ENCODE assay signal across 9 mouse cellular contexts in the genomic region with DNA sequence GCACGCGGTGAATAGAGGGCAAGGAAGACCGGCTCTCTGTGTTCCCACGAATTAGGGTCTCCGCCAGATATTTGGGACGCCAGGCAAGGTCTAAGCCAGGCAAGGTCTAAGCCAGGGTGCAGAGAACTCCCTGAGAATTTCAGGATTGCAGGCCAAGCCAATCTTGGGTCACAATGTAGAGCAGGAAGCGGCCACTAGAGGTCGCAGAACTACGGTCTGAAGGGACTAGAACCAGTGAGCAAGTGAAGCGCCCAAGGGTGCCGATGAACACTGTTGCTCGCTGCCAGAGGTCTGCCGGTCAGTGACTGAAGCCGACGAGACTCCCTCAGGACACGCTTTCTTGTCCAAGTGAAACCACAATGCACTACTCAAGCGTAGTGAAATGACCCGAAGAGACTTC. TPM values are rescaled to one million over a fixed set of nuclear protein-coding genes. Genes with fewer than 3 reads are reported as not detected.
A peak's percentile ranks its signal among the peaks of the same experiment; 100 is the strongest.
DNase-seq lines count a peak whose midpoint lies in the region; ATAC-seq and TF ChIP-seq lines count a peak whose summit lies in the region.
"Had no signal": no experiment of that assay in that cellular context is flagged by ENCODE, and none has a peak within 500 bp of the region (broad histone marks: within the 10 kb centered on the region; RNA-seq: fewer than 3 reads in every experiment).

No protein-coding gene starts in this region.

- 29% methylated on average over 18 of the region's 18 CpGs for WGBS in limb, embryonic 10.5 days
- WGBS in midbrain, embryonic 11.5 days, result 26% methylated on average over 18 of the region's 18 CpGs

- TF ChIP-seq RAD21 in MEL (IDR thresholded peaks at IDR 0.05; ENCODE audit: low read depth, low read length), result peak; percentile 48

- ATAC-seq in neutrophil, adult 5-6 weeks (ENCODE audit: extremely low read depth, insufficient number of reproducible peaks, low FRiP score, poor library complexity, severe bottlenecking), result peak; percentile 58; the same call in 1 of the 2 replicates
- ATAC-seq in midbrain, embryonic 11.5 days (ENCODE audit: low FRiP score), result no peak

- peaks cover 2% of the 10 kb centered on the region in 2 experiments; a peak in 2 of 4 replicates for H3K27me3 ChIP-seq in MEL (ENCODE audit: control insufficient read depth in 1 of 2, insufficient read depth in 2 of 2, low read length in 2 of 2)
- H3K27me3 ChIP-seq in limb, embryonic 10.5 days (ENCODE audit: low read depth, poor library complexity, severe bottlenecking), result no peaks in the 10 kb centered on the region
- no peaks in the 10 kb centered on the region for H3K27me3 ChIP-seq in midbrain, embryonic 11.5 days (ENCODE audit: control insufficient read depth, insufficient read depth, low read length)
- H3K27me3 ChIP-seq: heart, embryonic 15.5 days had no signal

- H3K9me3 ChIP-seq in MEL (replicated peaks; ENCODE audit: insufficient read depth, low read length), result no peaks in the 10 kb centered on the region
- no peaks in the 10 kb centered on the region for H3K9me3 ChIP-seq in limb, embryonic 10.5 days (replicated peaks)
- no peaks in the 10 kb centered on the region for H3K9me3 ChIP-seq in midbrain, embryonic 11.5 days (ENCODE audit: control insufficient read depth, low read length)
- H3K9me3 ChIP-seq: heart, embryonic 15.5 days had no signal

- no peak overlapping the region for H3K27ac ChIP-seq in MEL (ENCODE audit: control insufficient read depth, low read depth, low read length)
- no peak overlapping the region for H3K27ac ChIP-seq in limb, embryonic 10.5 days
- H3K27ac ChIP-seq in midbrain, embryonic 11.5 days (ENCODE audit: low read depth, low read length), result no peak overlapping the region
- H3K27ac ChIP-seq: heart, embryonic 15.5 days had no signal

- H3K36me3 ChIP-seq in MEL (ENCODE audit: control insufficient read depth in 1 of 2, insufficient read depth in 2 of 2, low read length in 2 of 2), result no peaks in the 10 kb centered on the region
- H3K36me3 ChIP-seq in limb, embryonic 10.5 days, result no peaks in the 10 kb centered on the region
- H3K36me3 ChIP-seq in midbrain, embryonic 11.5 days (ENCODE audit: control insufficient read depth, insufficient read depth, low read length), result no peaks in the 10 kb centered on the region
- H3K36me3 ChIP-seq: heart, embryonic 15.5 days had no signal

- DNase-seq in left cerebral cortex, adult 18-20 months (ENCODE audit: low spot score in 2 of 2), result peak; percentile 41 to 60
- no peak for DNase-seq in left cerebral cortex, adult 9 months (ENCODE audit: low spot score in 2 of 2)
- peak; percentile 67 for DNase-seq in MEL (ENCODE audit: low read depth, low spot score)
- DNase-seq in cerebellum, adult 18-20 months, result peak; percentile 71 to 76
- peak; percentile 46 to 63 for DNase-seq in frontal cortex, postnatal 36 days (ENCODE audit: low spot score in 2 of 2)
- DNase-seq in limb, embryonic 10.5 days (ENCODE audit: low spot score), result peak; percentile 72
- DNase-seq in midbrain, embryonic 11.5 days (ENCODE audit: low spot score, missing footprints), result no peak

- H3K4me1 ChIP-seq in MEL (ENCODE audit: control insufficient read depth in 1 of 2, insufficient read depth in 2 of 2, low read length in 2 of 2), result no peaks in the 10 kb centered on the region
- H3K4me1 ChIP-seq in limb, embryonic 10.5 days, result peaks cover 17% of the 10 kb centered on the region
- no peaks in the 10 kb centered on the region; the same call in 1 of the 2 replicates for H3K4me1 ChIP-seq in midbrain, embryonic 11.5 days (ENCODE audit: control insufficient read depth, insufficient read depth, low read length)
- H3K4me1 ChIP-seq: heart, embryonic 15.5 days had no signal

- H3K9ac ChIP-seq in MEL (ENCODE audit: control insufficient read depth, low read depth, low read length, poor library complexity, severe bottlenecking), result no peak overlapping the region
- no peak overlapping the region for H3K9ac ChIP-seq in midbrain, embryonic 11.5 days (ENCODE audit: low read length)
- H3K9ac ChIP-seq: heart, embryonic 15.5 days had no signal

- TF ChIP-seq CTCF in MEL (IDR thresholded peaks at IDR 0.05 in 2 of 3, conservative IDR thresholded peaks at IDR 0.05 in 1 of 3; ENCODE audit: control insufficient read depth in 1 of 3, insufficient read depth in 1 of 3, low read depth in 2 of 3, low read length in 3 of 3, poor library complexity in 1 of 3, severe bottlenecking in 1 of 3), result peak; percentile 78 to 86 (median 81)

- no peaks in the 10 kb centered on the region for H3K79me2 ChIP-seq in MEL (ENCODE audit: control insufficient read depth, insufficient read depth, low read length, poor library complexity)

- no peak overlapping the region for H3K4me3 ChIP-seq in MEL (ENCODE audit: control insufficient read depth in 1 of 2, insufficient read depth in 1 of 2, low read depth in 2 of 2, low read length in 2 of 2)
- no peak overlapping the region for H3K4me3 ChIP-seq in limb, embryonic 10.5 days
- H3K4me3 ChIP-seq in midbrain, embryonic 11.5 days (ENCODE audit: low read depth, low read length), result no peak overlapping the region
- H3K4me3 ChIP-seq: heart, embryonic 15.5 days had no signal

- no peak for TF ChIP-seq POLR2A in MEL (IDR thresholded peaks at IDR 0.05; ENCODE audit: control insufficient read depth in 1 of 2, insufficient read depth in 1 of 2, low read depth in 1 of 2, low read length in 2 of 2, poor library complexity in 1 of 2)

- no peak overlapping the region for H3K4me2 ChIP-seq in midbrain, embryonic 11.5 days
- H3K4me2 ChIP-seq: heart, embryonic 15.5 days had no signal

- no peak for TF ChIP-seq EP300 in MEL (IDR thresholded peaks at IDR 0.05; ENCODE audit: low read depth in 1 of 2, low read length in 2 of 2)

TF ChIP-seq in MEL, 35 proteins besides CTCF, POLR2A, EP300 and RAD21:
- TF ChIP-seq USF1 (IDR thresholded peaks at IDR 0.05; ENCODE audit: low read depth, low read length) (no peak), SMC3 (IDR thresholded peaks at IDR 0.05; ENCODE audit: low read depth, low read length) (peak; percentile 63)

RNA-seq across cellular contexts. Expression of a gene that starts 19.7 kb away (rescaled TPM):
- 10 to 100 TPM; 17.1 to 17.9 TPM for total RNA-seq in left cerebral cortex, adult 18-20 months (2021)
- 7.6 and 8.4 TPM in 2 replicates for total RNA-seq in MEL (2012; rRNA removed)
- 10 to 100 TPM in 1 of 2 experiments, not detected in 1; 19.7 TPM for polyA plus RNA-seq in MEL (2012; ENCODE audit: insufficient read depth in 1 of 2, insufficient read length in 2 of 2, low read depth in 1 of 2, low replicate concordance in 2 of 2, missing spikeins in 1 of 2)
- polyA plus RNA-seq in limb, embryonic 10.5 days (2016; fragmentation: Nextera tagmentation; extraction: Ambion mirVana), result 10.6 and 12.1 TPM in 2 replicates
- total RNA-seq in neutrophil, adult 5-6 weeks (2017), result 24.2 and 32.5 TPM in 2 replicates
- 10.8 and 11.2 TPM in 2 replicates for polyA plus RNA-seq in midbrain, embryonic 11.5 days (2014; fragmentation: Nextera tagmentation; extraction: Ambion mirVana)

RNA-seq across cellular contexts. Expression of a gene that starts 35.8 kb away (rescaled TPM):
- total RNA-seq in left cerebral cortex, adult 18-20 months (2021), result 1 to 10 TPM; 8.1 to 9.9 TPM
- 0.04 TPM in 1 of 2 replicates, not detected in the other for total RNA-seq in MEL (2012; rRNA removed)
- polyA plus RNA-seq in MEL (2012; ENCODE audit: insufficient read depth in 1 of 2, insufficient read length in 2 of 2, low read depth in 1 of 2, low replicate concordance in 2 of 2, missing spikeins in 1 of 2), result not detected
- 3.2 and 5.5 TPM in 2 replicates for polyA plus RNA-seq in limb, embryonic 10.5 days (2016; fragmentation: Nextera tagmentation; extraction: Ambion mirVana)
- not detected in 2 replicates for total RNA-seq in neutrophil, adult 5-6 weeks (2017)
- 7.6 and 7.7 TPM in 2 replicates for polyA plus RNA-seq in midbrain, embryonic 11.5 days (2014; fragmentation: Nextera tagmentation; extraction: Ambion mirVana)

Comparison
In these comparisons a context has a peak if more than half of its experiments do, and no peak if none do; other contexts are left out.
1. DNase-seq: peak in left cerebral cortex, adult 18-20 months (2 of 2), MEL (single experiment), cerebellum, adult 18-20 months (2 of 2), frontal cortex, postnatal 36 days (2 of 2) and limb, embryonic 10.5 days (single experiment); none in left cerebral cortex, adult 9 months (0 of 2) and midbrain, embryonic 11.5 days (single experiment).